Mouse (Mus musculus): ENCODE measurements around the gene Lingo3. TPM values are rescaled to one million over a fixed set of nuclear protein-coding genes. Genes with fewer than 3 reads are reported as not detected.
"Not testable (repeated sequence)": the region's sequence is repeated elsewhere in the genome, so short reads cannot be mapped to it uniquely, and the experiment has no call there.

The Lingo3 gene
- total RNA-seq, 2 experiments from 2014 or later = 38.3 to 42.8 TPM

- peak; percentile 58 to 60 for DNase-seq (ENCODE audit: extremely low spot score in 1 of 2, low spot score in 2 of 2)
Observed at GRCm38 (mm10) chr10:80842334-80842733, 1.5 kb downstream of the Lingo3 start.

GRCm38 (mm10) chr10:80841685-80842084, 2.2 kb downstream of the Lingo3 start:
- no peak for DNase-seq (ENCODE audit: extremely low spot score in 1 of 2, low spot score in 2 of 2)
- Histone ChIP-seq H3K4me3 (no peak overlapping the region), H3K27ac (peak overlapping the region; percentile 56; the same call in 1 of the 2 replicates)
- TF ChIP-seq CTCF (IDR thresholded peaks at IDR 0.05) = no peak
- intact Hi-C loops (cut with DNase I) = no loop called here

More at GRCm38 (mm10) chr10:80842334-80842733, 1.5 kb downstream of the Lingo3 start:
- H3K4me3 ChIP-seq = peak overlapping the region; percentile 60
- intact Hi-C loops (cut with DNase I) = no loop called here
- peak overlapping the region; percentile 84; the same call in 1 of the 2 replicates for H3K27ac ChIP-seq
- no peak for TF ChIP-seq CTCF (IDR thresholded peaks at IDR 0.05)

- no peak for DNase-seq (ENCODE audit: extremely low spot score in 1 of 2, low spot score in 2 of 2)
- TF ChIP-seq CTCF (IDR thresholded peaks at IDR 0.05) = no peak
- intact Hi-C loops (cut with DNase I) = no loop called here
- no peak overlapping the region for H3K27ac ChIP-seq
- no peak overlapping the region for H3K4me3 ChIP-seq
Observed at GRCm38 (mm10) chr10:80839848-80840247, 4.0 kb downstream of the Lingo3 start.

GRCm38 (mm10) chr10:80838346-80838912, 5.4 kb downstream of the Lingo3 start:
- intact Hi-C loops (cut with DNase I) = no loop called here
- TF ChIP-seq CTCF (IDR thresholded peaks at IDR 0.05) = no peak
- Histone ChIP-seq H3K27ac (no peak overlapping the region), H3K4me3 (no peak overlapping the region)
- DNase-seq (ENCODE audit: extremely low spot score in 1 of 2, low spot score in 2 of 2) = no peak

GRCm38 (mm10) chr10:80837827-80838226, 6.0 kb downstream of the Lingo3 start:
- H3K27ac ChIP-seq = no peak overlapping the region
- DNase-seq (ENCODE audit: extremely low spot score in 1 of 2, low spot score in 2 of 2) = no peak
- intact Hi-C loops (cut with DNase I) = no loop called here
- no peak overlapping the region for H3K4me3 ChIP-seq
- no peak for TF ChIP-seq CTCF (IDR thresholded peaks at IDR 0.05)

- no peak overlapping the region for H3K27ac ChIP-seq
- intact Hi-C loops (cut with DNase I) = no loop called here
- no peak overlapping the region for H3K4me3 ChIP-seq
- DNase-seq (ENCODE audit: extremely low spot score in 1 of 2, low spot score in 2 of 2) = no peak
- TF ChIP-seq CTCF (IDR thresholded peaks at IDR 0.05) = no peak
Observed at GRCm38 (mm10) chr10:80836949-80837379, 6.9 kb downstream of the Lingo3 start.

- intact Hi-C loops (cut with DNase I) = no loop called here
- no peak for DNase-seq (ENCODE audit: extremely low spot score in 1 of 2, low spot score in 2 of 2)
- TF ChIP-seq CTCF (IDR thresholded peaks at IDR 0.05) = no peak
- Histone ChIP-seq H3K27ac (no peak overlapping the region), H3K4me3 (no peak overlapping the region)
Observed at GRCm38 (mm10) chr10:80835617-80836016, 8.2 kb downstream of the Lingo3 start.

GRCm38 (mm10) chr10:80832818-80833217, 11.0 kb downstream of the Lingo3 start:
- H3K27ac ChIP-seq = no peak overlapping the region
- intact Hi-C loops (cut with DNase I) = no loop called here
- no peak for DNase-seq (ENCODE audit: extremely low spot score in 1 of 2, low spot score in 2 of 2)
- no peak for TF ChIP-seq CTCF (IDR thresholded peaks at IDR 0.05)
- H3K4me3 ChIP-seq = no peak overlapping the region

- Histone ChIP-seq H3K27ac (no peak overlapping the region), H3K4me3 (no peak overlapping the region)
- no peak for DNase-seq (ENCODE audit: extremely low spot score in 1 of 2, low spot score in 2 of 2)
- no peak for TF ChIP-seq CTCF (IDR thresholded peaks at IDR 0.05)
- intact Hi-C loops (cut with DNase I) = no loop called here
Observed at GRCm38 (mm10) chr10:80831136-80831535, 12.7 kb downstream of the Lingo3 start.

GRCm38 (mm10) chr10:80829359-80830278, 14.2 kb downstream of the Lingo3 start:
- intact Hi-C loops (cut with DNase I) = loop anchor here (5.0 kb wide), 1 partner anchor 168 kb away; no protein-coding TSS in a partner anchor
- no peak for DNase-seq (ENCODE audit: extremely low spot score in 1 of 2, low spot score in 2 of 2)
- no peak for TF ChIP-seq CTCF (IDR thresholded peaks at IDR 0.05)
- Histone ChIP-seq H3K4me3 (no peak overlapping the region), H3K27ac (no peak overlapping the region)

GRCm38 (mm10) chr10:80828587-80828986, 15.3 kb downstream of the Lingo3 start:
- not testable (repeated sequence) for DNase-seq (ENCODE audit: extremely low spot score in 1 of 2, low spot score in 2 of 2); H3K27ac ChIP-seq
- peak overlapping the region; percentile 93 for H3K4me3 ChIP-seq
- intact Hi-C loops (cut with DNase I) = loop anchor here (5.0 kb wide), 1 partner anchor 169 kb away; no protein-coding TSS in a partner anchor

GRCm38 (mm10) chr10:80827870-80828420, 15.9 kb downstream of the Lingo3 start:
- peak overlapping the region; percentile 93 for H3K4me3 ChIP-seq
- DNase-seq (ENCODE audit: extremely low spot score in 1 of 2, low spot score in 2 of 2) = no peak
- no peak overlapping the region for H3K27ac ChIP-seq
- no peak for TF ChIP-seq CTCF (IDR thresholded peaks at IDR 0.05)
- intact Hi-C loops (cut with DNase I) = loop anchor here (5.0 kb wide), 1 partner anchor 169 kb away; no protein-coding TSS in a partner anchor
